Mouse (Mus musculus): ENCODE measurements around the gene Gm3411.
"Not testable (repeated sequence)": the region's sequence is repeated elsewhere in the genome, so short reads cannot be mapped to it uniquely, and the experiment has no call there.

Gene Gm3411

GRCm38 (mm10) chr14:6286931-6287715 is at the start of gene Gm3411:
Gm3411 (minus strand) TSS chr14:6287250.
- DNase-seq (ENCODE audit: low read depth), result not testable (repeated sequence)

DNA sequence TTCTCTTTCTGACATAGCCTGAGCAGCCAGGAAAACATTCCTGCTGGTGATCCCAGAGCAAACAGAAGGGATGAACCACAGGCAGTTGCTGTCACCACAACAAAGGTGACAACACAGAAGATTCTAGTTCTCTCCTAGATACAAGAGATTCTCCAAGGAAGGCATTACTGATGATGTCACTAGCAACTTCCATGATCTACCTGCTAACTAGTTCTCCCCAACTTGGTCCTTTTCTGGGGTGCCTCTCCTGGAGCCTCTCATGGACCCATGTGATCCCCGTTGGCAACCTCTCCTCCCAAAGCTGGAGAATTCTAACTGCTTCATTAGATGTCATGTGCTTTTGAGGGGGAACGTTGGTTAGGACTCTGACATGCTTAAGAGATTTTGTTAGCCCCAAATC is 17.7 kb upstream of the Gm3411 start, which contains the start of gene Gm21103:
Gene Gm21103 (minus strand): TSS at position 101 of the 400 bp plus-strand sequence.
- DNase-seq (ENCODE audit: low read depth), result not testable (repeated sequence)

GRCm38 (mm10) chr14:6219192-6219591 is 67.9 kb downstream of the Gm3411 start, which contains the start of gene Gm21560:
Gm21560 (minus strand) TSS chr14:6219292.
- DNase-seq (ENCODE audit: low read depth), result not testable (repeated sequence)

All from NIH3T3 (cell line).